Comparison of ENCODE assay signal across 8 mouse cellular contexts in genomic region chr4:58934746-58935476, GRCm38 (mm10). TPM values are rescaled to one million over a fixed set of nuclear protein-coding genes. Genes with fewer than 3 reads are reported as not detected.
DNase-seq lines count a peak whose midpoint lies in the region; ATAC-seq and TF ChIP-seq lines count a peak whose summit lies in the region.

No protein-coding gene starts in this region.

- H3K27ac ChIP-seq in heart, embryonic 15.5 days, result no peak overlapping the region
- peak overlapping the region; percentile 39; the same call in 1 of the 2 replicates for H3K27ac ChIP-seq in testis, adult 2 months (ENCODE audit: control insufficient read depth, insufficient read depth, low read depth, low read length)

- H3K27me3 ChIP-seq in heart, embryonic 15.5 days, result no peaks in the 10 kb centered on the region
- H3K27me3 ChIP-seq in testis, adult 2 months (ENCODE audit: control insufficient read depth, insufficient read depth, low read length), result no peaks in the 10 kb centered on the region

- WGBS in heart, embryonic 15.5 days, result 28% methylated on average over 15 of the region's 15 CpGs

- no peak overlapping the region for H3K9ac ChIP-seq in heart, embryonic 15.5 days

- H3K4me1 ChIP-seq in heart, embryonic 15.5 days (replicated peaks), result peaks cover 4% of the 10 kb centered on the region; the same call in 1 of the 2 replicates
- H3K4me1 ChIP-seq in testis, adult 2 months (ENCODE audit: control insufficient read depth, insufficient read depth, low read length), result peaks cover 6% of the 10 kb centered on the region

- no peaks in the 10 kb centered on the region for H3K36me3 ChIP-seq in heart, embryonic 15.5 days
- no peaks in the 10 kb centered on the region for H3K36me3 ChIP-seq in testis, adult 2 months (ENCODE audit: control insufficient read depth, insufficient read depth, low read length)

- H3K4me2 ChIP-seq in heart, embryonic 15.5 days, result peak overlapping the region; percentile 14; the same call in 1 of the 2 replicates

- no peak for TF ChIP-seq POLR2A in testis, adult 2 months (IDR thresholded peaks at IDR 0.05; ENCODE audit: control insufficient read depth, low read depth, low read length)

- no peak overlapping the region for H3K4me3 ChIP-seq in heart, embryonic 15.5 days
- H3K4me3 ChIP-seq in testis, adult 2 months (ENCODE audit: control insufficient read depth, low read depth, low read length), result no peak overlapping the region

- TF ChIP-seq CTCF in testis, adult 2 months (IDR thresholded peaks at IDR 0.05; ENCODE audit: control insufficient read depth, insufficient read depth, insufficient replicate concordance, low read depth, low read length), result no peak

- H3K9me3 ChIP-seq in heart, embryonic 15.5 days (replicated peaks), result no peaks in the 10 kb centered on the region

- peak; percentile 49 for DNase-seq in layer of hippocampus, adult 11-12 months (ENCODE audit: low spot score)
- no peak for DNase-seq in layer of hippocampus, adult 9-10 months (ENCODE audit: low spot score)
- peak; percentile 87 for DNase-seq in R1 (ENCODE audit: low read depth, low spot score)
- peak; percentile 67 for DNase-seq in embryo, embryonic 10.5 days (ENCODE audit: low spot score)
- DNase-seq in kidney, postnatal 36 days, result peak; percentile 22 to 33
- peak; percentile 53 to 66 for DNase-seq in lung, postnatal 4 days

- ATAC-seq in heart, embryonic 15.5 days (replicated peaks; ENCODE audit: insufficient number of reproducible peaks, insufficient read depth, low FRiP score, low read depth), result no peak; the same call in 1 of the 2 replicates

RNA-seq across cellular contexts. Expression of gene Zkscan16, which starts 8.5 kb away (rescaled TPM):
- 0.05 and 0.08 TPM in 2 replicates for polyA plus RNA-seq in heart, embryonic 15.5 days (2015; fragmentation: Nextera tagmentation; extraction: Ambion mirVana)
- polyA plus RNA-seq in testis, adult 2 months (2012; rRNA removed), result 0.48 and 0.49 TPM in 2 replicates

RNA-seq across cellular contexts. Expression of gene Ecpas, which starts 22.4 kb away (rescaled TPM):
- 24.8 and 29.1 TPM in 2 replicates for polyA plus RNA-seq in heart, embryonic 15.5 days (2015; fragmentation: Nextera tagmentation; extraction: Ambion mirVana)
- polyA plus RNA-seq in testis, adult 2 months (2012; rRNA removed), result 8.8 and 10.2 TPM in 2 replicates

RNA-seq across cellular contexts. Expression of gene Ptgr1, which starts 52.0 kb away (rescaled TPM):
- 11.3 and 16.6 TPM in 2 replicates for polyA plus RNA-seq in heart, embryonic 15.5 days (2015; fragmentation: Nextera tagmentation; extraction: Ambion mirVana)
- 8.5 and 12.0 TPM in 2 replicates for polyA plus RNA-seq in testis, adult 2 months (2012; rRNA removed)

RNA-seq across cellular contexts. Expression of gene Dnajc25, which starts 60.0 kb away (rescaled TPM):
- 9.0 and 11.5 TPM in 2 replicates for polyA plus RNA-seq in heart, embryonic 15.5 days (2015; fragmentation: Nextera tagmentation; extraction: Ambion mirVana)
- 4.7 and 6.5 TPM in 2 replicates for polyA plus RNA-seq in testis, adult 2 months (2012; rRNA removed)
